Mouse (Mus musculus): ENCODE measurements around the gene Hist1h3b. TPM values are rescaled to one million over a fixed set of nuclear protein-coding genes. Genes with fewer than 3 reads are reported as not detected.
A peak's percentile ranks its signal among the peaks of the same experiment; 100 is the strongest.
"Not testable (repeated sequence)": the region's sequence is repeated elsewhere in the genome, so short reads cannot be mapped to it uniquely, and the experiment has no call there.

The Hist1h3b gene
- polyA plus RNA-seq, 1 experiment from 2014 or later, result 13.2 TPM

GRCm38 (mm10) chr13:23769613-23770012, 17.5 kb downstream of the Hist1h3b start, which contains the start of gene Trim38:
Gene Trim38 (plus strand): TSS chr13:23769913.
- ATAC-seq (ENCODE audit: low FRiP score, low TSS enrichment); H3K27ac ChIP-seq (ENCODE audit: low read length); H3K4me1 ChIP-seq (ENCODE audit: insufficient read depth, low read length); H3K9me3 ChIP-seq (ENCODE audit: low read length); H3K4me3 ChIP-seq (ENCODE audit: low read length); H3K36me3 ChIP-seq (ENCODE audit: insufficient read depth, low read length); H3K9ac ChIP-seq (replicated peaks; ENCODE audit: low read length); H3K4me2 ChIP-seq (replicated peaks; ENCODE audit: low read depth, low read length); H3K27me3 ChIP-seq (ENCODE audit: insufficient read depth, low read length): not testable (repeated sequence)
- 88% methylated on average over 2 of the region's 2 CpGs for WGBS

DNA sequence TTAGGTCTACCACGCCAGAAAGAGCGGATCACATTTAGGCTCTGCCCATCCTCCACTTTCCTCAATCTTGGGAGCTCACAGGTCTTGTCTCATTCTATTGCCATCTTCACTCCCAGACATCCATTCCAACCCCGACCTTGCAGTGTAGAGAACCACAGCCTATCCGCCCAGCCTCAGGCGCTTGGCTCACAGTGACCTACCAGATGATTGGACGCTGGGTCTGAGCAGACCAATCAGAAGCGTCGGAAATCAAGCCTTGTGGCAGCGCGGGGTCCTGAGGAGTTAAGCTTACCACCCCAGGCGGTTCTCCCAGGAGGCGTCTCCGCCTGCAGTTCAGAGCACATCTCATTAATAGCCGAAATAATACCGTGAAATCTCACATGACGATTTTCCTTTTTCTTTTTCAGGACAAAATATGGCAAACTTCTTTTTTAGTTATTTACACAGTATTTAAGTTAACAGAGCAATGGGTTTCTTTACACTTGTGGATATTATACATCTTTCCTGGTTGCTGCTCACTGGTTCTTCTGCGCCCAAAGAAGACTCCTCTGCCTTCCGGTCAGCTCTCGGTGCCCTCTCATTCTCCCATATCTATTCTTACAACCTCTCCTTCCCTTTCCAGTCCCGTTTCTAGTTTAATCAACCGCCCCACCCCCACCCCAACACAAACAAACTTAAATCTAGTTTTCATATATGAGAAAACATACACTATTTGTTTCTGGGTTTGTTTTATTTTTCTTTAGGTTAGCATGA, 20.7 kb downstream of the Hist1h3b start:
- H3K4me3 ChIP-seq (ENCODE audit: low read length), result peak overlapping the region; percentile 31
- H3K9ac ChIP-seq (replicated peaks; ENCODE audit: low read length), result no peak overlapping the region
- H3K4me1 ChIP-seq (ENCODE audit: insufficient read depth, low read length), result no peaks in the 10 kb centered on the region
- 28% methylated on average over 21 of the region's 21 CpGs for WGBS
- H3K36me3 ChIP-seq (ENCODE audit: insufficient read depth, low read length), result no peaks in the 10 kb centered on the region
- no peaks in the 10 kb centered on the region for H3K9me3 ChIP-seq (ENCODE audit: low read length)
- H3K27me3 ChIP-seq (ENCODE audit: insufficient read depth, low read length), result no peaks in the 10 kb centered on the region
- peak overlapping the region; percentile 36 for H3K4me2 ChIP-seq (replicated peaks; ENCODE audit: low read depth, low read length)
- no peak overlapping the region for H3K27ac ChIP-seq (ENCODE audit: low read length)
- ATAC-seq (ENCODE audit: low FRiP score, low TSS enrichment), result peak; percentile 93

GRCm38 (mm10) chr13:23778339-23778738, 26.3 kb downstream of the Hist1h3b start:
- Histone ChIP-seq H3K27ac (ENCODE audit: low read length) (no peak overlapping the region), H3K4me2 (replicated peaks; ENCODE audit: low read depth, low read length) (no peak overlapping the region), H3K4me3 (ENCODE audit: low read length) (no peak overlapping the region), H3K27me3 (ENCODE audit: insufficient read depth, low read length) (no peaks in the 10 kb centered on the region), H3K9me3 (ENCODE audit: low read length) (no peaks in the 10 kb centered on the region), H3K4me1 (ENCODE audit: insufficient read depth, low read length) (no peaks in the 10 kb centered on the region), H3K36me3 (ENCODE audit: insufficient read depth, low read length) (no peaks in the 10 kb centered on the region), H3K9ac (replicated peaks; ENCODE audit: low read length) (no peak overlapping the region)
- WGBS, result 93% methylated on average over 7 of the region's 7 CpGs
- ATAC-seq (ENCODE audit: low FRiP score, low TSS enrichment), result no peak

- WGBS, result 90% methylated on average over 4 of the region's 4 CpGs
- Histone ChIP-seq H3K4me3 (ENCODE audit: low read length) (no peak overlapping the region), H3K36me3 (ENCODE audit: insufficient read depth, low read length) (no peaks in the 10 kb centered on the region), H3K4me1 (ENCODE audit: insufficient read depth, low read length) (no peaks in the 10 kb centered on the region), H3K27ac (ENCODE audit: low read length) (no peak overlapping the region), H3K9ac (replicated peaks; ENCODE audit: low read length) (no peak overlapping the region), H3K27me3 (ENCODE audit: insufficient read depth, low read length) (no peaks in the 10 kb centered on the region), H3K4me2 (replicated peaks; ENCODE audit: low read depth, low read length) (no peak overlapping the region), H3K9me3 (ENCODE audit: low read length) (no peaks in the 10 kb centered on the region)
- no peak for ATAC-seq (ENCODE audit: low FRiP score, low TSS enrichment)
These were observed 27.0 kb downstream of the Hist1h3b start for GRCm38 (mm10) chr13:23779025-23779424.

- Histone ChIP-seq H3K4me1 (ENCODE audit: insufficient read depth, low read length) (no peaks in the 10 kb centered on the region), H3K4me3 (ENCODE audit: low read length) (no peak overlapping the region), H3K27ac (ENCODE audit: low read length) (no peak overlapping the region), H3K27me3 (ENCODE audit: insufficient read depth, low read length) (no peaks in the 10 kb centered on the region), H3K36me3 (ENCODE audit: insufficient read depth, low read length) (no peaks in the 10 kb centered on the region), H3K4me2 (replicated peaks; ENCODE audit: low read depth, low read length) (no peak overlapping the region), H3K9me3 (ENCODE audit: low read length) (no peaks in the 10 kb centered on the region), H3K9ac (replicated peaks; ENCODE audit: low read length) (no peak overlapping the region)
- WGBS, result 52% methylated on average over 2 of the region's 2 CpGs
- no peak for ATAC-seq (ENCODE audit: low FRiP score, low TSS enrichment)
These were observed 40.5 kb downstream of the Hist1h3b start for GRCm38 (mm10) chr13:23792520-23792919.

DNA sequence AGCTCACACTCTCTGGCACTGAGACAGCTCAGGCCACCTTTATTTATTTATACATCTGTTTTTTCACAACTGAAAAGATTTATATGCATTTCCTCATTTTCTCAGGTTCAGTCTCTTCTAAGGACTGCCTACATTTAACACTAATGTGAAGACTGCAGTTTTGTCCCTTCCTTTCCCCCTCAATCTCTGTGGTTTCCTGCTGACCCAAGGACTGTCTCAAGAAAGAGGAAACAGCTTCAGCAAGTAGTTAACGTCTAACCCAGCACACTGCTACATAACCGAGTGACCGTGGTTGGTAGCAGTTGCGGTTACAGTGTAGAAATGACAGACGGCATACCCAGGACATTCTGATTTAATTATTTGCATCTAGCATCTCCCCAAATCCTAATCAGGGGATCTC, 47.3 kb downstream of the Hist1h3b start:
- H3K27ac ChIP-seq (ENCODE audit: low read length), result no peak overlapping the region
- no peaks in the 10 kb centered on the region for H3K36me3 ChIP-seq (ENCODE audit: insufficient read depth, low read length)
- peaks cover 11% of the 10 kb centered on the region; the same call in 1 of the 2 replicates for H3K4me1 ChIP-seq (ENCODE audit: insufficient read depth, low read length)
- no peaks in the 10 kb centered on the region for H3K27me3 ChIP-seq (ENCODE audit: insufficient read depth, low read length)
- no peak overlapping the region for H3K9ac ChIP-seq (replicated peaks; ENCODE audit: low read length)
- WGBS, result 64% methylated on average over 5 of the region's 5 CpGs
- no peak overlapping the region for H3K4me3 ChIP-seq (ENCODE audit: low read length)
- no peak overlapping the region for H3K4me2 ChIP-seq (replicated peaks; ENCODE audit: low read depth, low read length)
- ATAC-seq (ENCODE audit: low FRiP score, low TSS enrichment), result no peak
- no peaks in the 10 kb centered on the region for H3K9me3 ChIP-seq (ENCODE audit: low read length)

Small RNA genes within 50 kb of the gene (microRNA-seq; reads per million reads assigned to microRNA genes)
- gene Gm44314 (not detected), gene Gm44484 (not detected)

Other genes with a start within 250 kb of the Hist1h3b start
- gene Hist1h4h, start 221.2 kb upstream of the Hist1h3b start, polyA plus RNA-seq (2015; fragmentation: Nextera tagmentation; extraction: Ambion mirVana), result 4.5 and 5.6 TPM in 2 replicates
- 4.3 TPM in 2 replicates for gene Hist1h2af, start 218.4 kb upstream of the Hist1h3b start, polyA plus RNA-seq (2015; fragmentation: Nextera tagmentation; extraction: Ambion mirVana)
- gene Hist1h3g, start 216.8 kb upstream of the Hist1h3b start, polyA plus RNA-seq (2015; fragmentation: Nextera tagmentation; extraction: Ambion mirVana), result 4.6 and 6.0 TPM in 2 replicates
- 0.64 and 0.92 TPM in 2 replicates for gene Hist1h2bh, start 208.9 kb upstream of the Hist1h3b start, polyA plus RNA-seq (2015; fragmentation: Nextera tagmentation; extraction: Ambion mirVana)
- 0.54 and 0.82 TPM in 2 replicates for gene Hist1h3f, start 208.2 kb upstream of the Hist1h3b start, polyA plus RNA-seq (2015; fragmentation: Nextera tagmentation; extraction: Ambion mirVana)
- gene Hist1h4f, start 200.6 kb upstream of the Hist1h3b start, polyA plus RNA-seq (2015; fragmentation: Nextera tagmentation; extraction: Ambion mirVana), result 1.5 and 2.0 TPM in 2 replicates
- 0.37 and 0.55 TPM in 2 replicates for gene Hist1h1d, start 199.0 kb upstream of the Hist1h3b start, polyA plus RNA-seq (2015; fragmentation: Nextera tagmentation; extraction: Ambion mirVana)
- 4.7 TPM in 2 replicates for gene Hist1h3e, start 189.9 kb upstream of the Hist1h3b start, polyA plus RNA-seq (2015; fragmentation: Nextera tagmentation; extraction: Ambion mirVana)
- 57.3 and 57.7 TPM in 2 replicates for gene Hist1h2ae, start 181.0 kb upstream of the Hist1h3b start, polyA plus RNA-seq (2015; fragmentation: Nextera tagmentation; extraction: Ambion mirVana)
- 8.5 and 9.1 TPM in 2 replicates for gene Hist1h2bg, start 180.9 kb upstream of the Hist1h3b start, polyA plus RNA-seq (2015; fragmentation: Nextera tagmentation; extraction: Ambion mirVana)
- gene Hist1h2bf, start 178.1 kb upstream of the Hist1h3b start, polyA plus RNA-seq (2015; fragmentation: Nextera tagmentation; extraction: Ambion mirVana), result 4.3 and 4.4 TPM in 2 replicates
- gene Hist1h2ad, start 177.9 kb upstream of the Hist1h3b start, polyA plus RNA-seq (2015; fragmentation: Nextera tagmentation; extraction: Ambion mirVana), result 2.5 and 3.0 TPM in 2 replicates
- 6.1 and 6.6 TPM in 2 replicates for gene Hist1h3d, start 176.5 kb upstream of the Hist1h3b start, polyA plus RNA-seq (2015; fragmentation: Nextera tagmentation; extraction: Ambion mirVana)
- gene Hist1h4d, start 170.7 kb upstream of the Hist1h3b start, polyA plus RNA-seq (2015; fragmentation: Nextera tagmentation; extraction: Ambion mirVana), result 102 TPM in 2 replicates
- gene Hist1h2be, start 131.1 kb upstream of the Hist1h3b start, polyA plus RNA-seq (2015; fragmentation: Nextera tagmentation; extraction: Ambion mirVana), result 3.2 and 3.3 TPM in 2 replicates
- gene Hist1h1e, start 129.7 kb upstream of the Hist1h3b start, polyA plus RNA-seq (2015; fragmentation: Nextera tagmentation; extraction: Ambion mirVana), result 14.7 and 15.9 TPM in 2 replicates
- 1.3 and 1.6 TPM in 2 replicates for gene Hist1h2ac, start 68.3 kb upstream of the Hist1h3b start, polyA plus RNA-seq (2015; fragmentation: Nextera tagmentation; extraction: Ambion mirVana)
- gene Hist1h2bc, start 68.1 kb upstream of the Hist1h3b start, polyA plus RNA-seq (2015; fragmentation: Nextera tagmentation; extraction: Ambion mirVana), result 72.4 and 78.3 TPM in 2 replicates
- gene Hist1h1t, start 56.5 kb upstream of the Hist1h3b start, polyA plus RNA-seq (2015; fragmentation: Nextera tagmentation; extraction: Ambion mirVana), result 0.26 TPM in 1 of 2 replicates, not detected in the other
- 4.5 and 5.9 TPM in 2 replicates for gene Hist1h4c, start 53.8 kb upstream of the Hist1h3b start, polyA plus RNA-seq (2015; fragmentation: Nextera tagmentation; extraction: Ambion mirVana)
- 9.3 and 9.4 TPM in 2 replicates for gene Hfe, start 41.4 kb upstream of the Hist1h3b start, polyA plus RNA-seq (2015; fragmentation: Nextera tagmentation; extraction: Ambion mirVana)
- 25.6 and 28.3 TPM in 2 replicates for gene Hist1h1c, start 13.5 kb upstream of the Hist1h3b start, polyA plus RNA-seq (2015; fragmentation: Nextera tagmentation; extraction: Ambion mirVana)
- gene Hist1h3c, start 6.7 kb upstream of the Hist1h3b start, polyA plus RNA-seq (2015; fragmentation: Nextera tagmentation; extraction: Ambion mirVana), result 6.8 and 9.7 TPM in 2 replicates
- 2.1 and 2.5 TPM in 2 replicates for gene Hist1h2bb, start 5.5 kb upstream of the Hist1h3b start, polyA plus RNA-seq (2015; fragmentation: Nextera tagmentation; extraction: Ambion mirVana)
- 33.6 and 37.8 TPM in 2 replicates for gene Hist1h2ab, start 1.1 kb upstream of the Hist1h3b start, polyA plus RNA-seq (2015; fragmentation: Nextera tagmentation; extraction: Ambion mirVana)
- 4.6 and 6.0 TPM in 2 replicates for gene Hist1h4b, start 4.7 kb downstream of the Hist1h3b start, polyA plus RNA-seq (2015; fragmentation: Nextera tagmentation; extraction: Ambion mirVana)
- 0.90 TPM in 1 of 2 replicates, not detected in the other for gene Hist1h4a, start 9.0 kb downstream of the Hist1h3b start, polyA plus RNA-seq (2015; fragmentation: Nextera tagmentation; extraction: Ambion mirVana)
- gene Hist1h3a, start 10.1 kb downstream of the Hist1h3b start, polyA plus RNA-seq (2015; fragmentation: Nextera tagmentation; extraction: Ambion mirVana), result 6.1 and 7.8 TPM in 2 replicates
- gene Hist1h1a, start 11.4 kb downstream of the Hist1h3b start, polyA plus RNA-seq (2015; fragmentation: Nextera tagmentation; extraction: Ambion mirVana), result 0.91 and 1.7 TPM in 2 replicates
- not detected in 2 replicates for gene Trim38, start 17.6 kb downstream of the Hist1h3b start, polyA plus RNA-seq (2015; fragmentation: Nextera tagmentation; extraction: Ambion mirVana)
- gene Slc17a2, start 54.7 kb downstream of the Hist1h3b start, polyA plus RNA-seq (2015; fragmentation: Nextera tagmentation; extraction: Ambion mirVana), result 0.39 TPM in 1 of 2 replicates, not detected in the other
- gene Slc17a3, start 87.2 kb downstream of the Hist1h3b start, polyA plus RNA-seq (2015; fragmentation: Nextera tagmentation; extraction: Ambion mirVana), result 9.1 and 11.0 TPM in 2 replicates
- 24.2 and 29.8 TPM in 2 replicates for gene Slc17a1, start 115.5 kb downstream of the Hist1h3b start, polyA plus RNA-seq (2015; fragmentation: Nextera tagmentation; extraction: Ambion mirVana)
- 4.4 and 4.9 TPM in 2 replicates for gene Slc17a4, start 162.7 kb downstream of the Hist1h3b start, polyA plus RNA-seq (2015; fragmentation: Nextera tagmentation; extraction: Ambion mirVana)
- not detected in 2 replicates for gene Hist1h2ba, start 181.9 kb downstream of the Hist1h3b start, polyA plus RNA-seq (2015; fragmentation: Nextera tagmentation; extraction: Ambion mirVana)
- not detected in 2 replicates for gene Hist1h2aa, start 182.2 kb downstream of the Hist1h3b start, polyA plus RNA-seq (2015; fragmentation: Nextera tagmentation; extraction: Ambion mirVana)
- gene Scgn, start 238.9 kb downstream of the Hist1h3b start, polyA plus RNA-seq (2015; fragmentation: Nextera tagmentation; extraction: Ambion mirVana), result 0.17 TPM in 1 of 2 replicates, not detected in the other